In genomic region chr11:98681186-98681585, GRCm38 (mm10) we compare ENCODE assay signal across 32 mouse cellular contexts. TPM values are rescaled to one million over a fixed set of nuclear protein-coding genes. Genes with fewer than 3 reads are reported as not detected.
DNase-seq lines count a peak whose midpoint lies in the region; ATAC-seq lines count a peak whose summit lies in the region.
"Had no signal": no experiment of that assay in that cellular context is flagged by ENCODE, and none has a peak within 500 bp of the region (broad histone marks: within the 10 kb centered on the region; RNA-seq: fewer than 3 reads in every experiment).

No protein-coding gene starts in this region.

- intact Hi-C loops in gastrocnemius, postnatal 14 days (cut with DNase I; ENCODE audit: low total_unique reads): no loop called here

- peaks cover 24% of the 10 kb centered on the region for H3K4me1 ChIP-seq in forebrain, embryonic 10.5 days
- H3K4me1 ChIP-seq in forebrain, embryonic 15.5 days: peaks cover 19% of the 10 kb centered on the region
- H3K4me1 ChIP-seq in liver, embryonic 12.5 days: peaks cover 25% of the 10 kb centered on the region
- H3K4me1 ChIP-seq in midbrain, embryonic 15.5 days: peaks cover 18% of the 10 kb centered on the region
- H3K4me1 ChIP-seq in midbrain, embryonic 11.5 days (ENCODE audit: control insufficient read depth, insufficient read depth, low read length): peaks cover 8% of the 10 kb centered on the region
- peaks cover 17% of the 10 kb centered on the region for H3K4me1 ChIP-seq in embryonic facial prominence, embryonic 10.5 days

- peak overlapping the region; percentile 100; the same call in 1 of the 2 replicates for H3K4me3 ChIP-seq in forebrain, embryonic 10.5 days
- H3K4me3 ChIP-seq in forebrain, embryonic 15.5 days: no peak overlapping the region
- no peak overlapping the region for H3K4me3 ChIP-seq in liver, embryonic 12.5 days
- peak overlapping the region; percentile 99; the same call in 1 of the 2 replicates for H3K4me3 ChIP-seq in midbrain, embryonic 15.5 days
- no peak overlapping the region for H3K4me3 ChIP-seq in midbrain, embryonic 11.5 days (ENCODE audit: low read depth, low read length)
- peak overlapping the region; percentile 100; the same call in 1 of the 2 replicates for H3K4me3 ChIP-seq in embryonic facial prominence, embryonic 10.5 days

- H3K9me3 ChIP-seq in forebrain, embryonic 10.5 days: no peaks in the 10 kb centered on the region
- no peaks in the 10 kb centered on the region for H3K9me3 ChIP-seq in forebrain, embryonic 15.5 days
- H3K9me3 ChIP-seq in liver, embryonic 12.5 days (replicated peaks): no peaks in the 10 kb centered on the region
- H3K9me3 ChIP-seq in midbrain, embryonic 15.5 days: no peaks in the 10 kb centered on the region
- H3K9me3 ChIP-seq in midbrain, embryonic 11.5 days (ENCODE audit: control insufficient read depth, low read length): no peaks in the 10 kb centered on the region
- no peaks in the 10 kb centered on the region for H3K9me3 ChIP-seq in embryonic facial prominence, embryonic 10.5 days
- H3K9me3 ChIP-seq: embryonic facial prominence, embryonic 12.5 days; forebrain, embryonic 12.5 days; G1E; heart, embryonic 15.5 days; limb, embryonic 15.5 days; midbrain, embryonic 13.5 days had no signal

- no peaks in the 10 kb centered on the region for H3K27me3 ChIP-seq in forebrain, embryonic 10.5 days (ENCODE audit: poor library complexity, severe bottlenecking)
- H3K27me3 ChIP-seq in forebrain, embryonic 15.5 days: no peaks in the 10 kb centered on the region
- peaks cover 12% of the 10 kb centered on the region; the same call in 1 of the 2 replicates for H3K27me3 ChIP-seq in liver, embryonic 12.5 days (replicated peaks)
- no peaks in the 10 kb centered on the region for H3K27me3 ChIP-seq in midbrain, embryonic 15.5 days (replicated peaks)
- no peaks in the 10 kb centered on the region for H3K27me3 ChIP-seq in midbrain, embryonic 11.5 days (ENCODE audit: control insufficient read depth, insufficient read depth, low read length)
- no peaks in the 10 kb centered on the region for H3K27me3 ChIP-seq in embryonic facial prominence, embryonic 10.5 days (replicated peaks; ENCODE audit: low read depth, poor library complexity, severe bottlenecking)
- H3K27me3 ChIP-seq: embryonic facial prominence, embryonic 12.5 days; forebrain, embryonic 12.5 days; heart, embryonic 15.5 days; limb, embryonic 15.5 days; midbrain, embryonic 13.5 days had no signal

- H3K4me2 ChIP-seq in forebrain, embryonic 15.5 days (replicated peaks): no peak overlapping the region
- H3K4me2 ChIP-seq in liver, embryonic 12.5 days: peak overlapping the region; percentile 91
- H3K4me2 ChIP-seq in midbrain, embryonic 15.5 days: no peak overlapping the region
- H3K4me2 ChIP-seq in midbrain, embryonic 11.5 days: no peak overlapping the region

- no peak for DNase-seq in forebrain, embryonic 10.5 days (ENCODE audit: extremely low spot score, low spot score)
- DNase-seq in liver: no peak
- DNase-seq in midbrain, embryonic 11.5 days (ENCODE audit: low spot score, missing footprints): no peak
- no peak for DNase-seq in embryonic facial prominence, embryonic 10.5 days (ENCODE audit: low spot score)
- DNase-seq in gastrocnemius, postnatal 14 days: no peak
- DNase-seq: adrenal gland, postnatal 10 days; cerebellum, adult 18-20 months; heart, postnatal 36 days; kidney, adult 18-20 months; kidney, postnatal 4 days; layer of hippocampus, adult 9-11 months; thymus, postnatal 25 days had no signal

- no peak for ATAC-seq in forebrain, embryonic 15.5 days (replicated peaks)
- no peak for ATAC-seq in liver, embryonic 12.5 days
- no peak for ATAC-seq in midbrain, embryonic 15.5 days (replicated peaks)
- no peak for ATAC-seq in midbrain, embryonic 11.5 days (ENCODE audit: low FRiP score)
- ATAC-seq: activated CD4-positive, CD25-positive, alpha-beta regulatory T cell, adult 4 months had no signal

- H3K36me3 ChIP-seq in forebrain, embryonic 10.5 days (replicated peaks): peaks cover 20% of the 10 kb centered on the region
- peaks cover 12% of the 10 kb centered on the region for H3K36me3 ChIP-seq in forebrain, embryonic 15.5 days
- peaks cover 21% of the 10 kb centered on the region for H3K36me3 ChIP-seq in liver, embryonic 12.5 days
- H3K36me3 ChIP-seq in midbrain, embryonic 15.5 days (replicated peaks): peaks cover 7% of the 10 kb centered on the region; the same call in 1 of the 2 replicates
- H3K36me3 ChIP-seq in midbrain, embryonic 11.5 days (ENCODE audit: control insufficient read depth, insufficient read depth, low read length): 0 out of 2 replicates have a peak, but pooled peaks cover 2% of the 10 kb centered on the region
- H3K36me3 ChIP-seq in embryonic facial prominence, embryonic 10.5 days (replicated peaks): peaks cover 22% of the 10 kb centered on the region

- no peak overlapping the region for H3K27ac ChIP-seq in forebrain, embryonic 10.5 days
- H3K27ac ChIP-seq in forebrain, embryonic 15.5 days (replicated peaks): no peak overlapping the region
- no peak overlapping the region for H3K27ac ChIP-seq in liver, embryonic 12.5 days
- H3K27ac ChIP-seq in midbrain, embryonic 15.5 days: no peak overlapping the region
- no peak overlapping the region for H3K27ac ChIP-seq in midbrain, embryonic 11.5 days (ENCODE audit: low read depth, low read length)
- H3K27ac ChIP-seq in embryonic facial prominence, embryonic 10.5 days (replicated peaks): 0 out of 2 replicates have a peak overlapping the region, but pooled peaks have one; percentile 95

- WGBS in forebrain, embryonic 10.5 days: 88% methylated on average over 4 of the region's 4 CpGs
- 85% methylated on average over 4 of the region's 4 CpGs for WGBS in forebrain, embryonic 15.5 days
- 65% methylated on average over 4 of the region's 4 CpGs for WGBS in liver, embryonic 12.5 days (ENCODE audit: insufficient replicate concordance)
- 83% methylated on average over 4 of the region's 4 CpGs for WGBS in midbrain, embryonic 15.5 days
- 79% methylated on average over 4 of the region's 4 CpGs for WGBS in midbrain, embryonic 11.5 days
- WGBS in embryonic facial prominence, embryonic 10.5 days: 81% methylated on average over 4 of the region's 4 CpGs

- H3K9ac ChIP-seq in forebrain, embryonic 15.5 days (replicated peaks): no peak overlapping the region
- H3K9ac ChIP-seq in liver, embryonic 12.5 days: no peak overlapping the region
- no peak overlapping the region for H3K9ac ChIP-seq in midbrain, embryonic 15.5 days
- no peak overlapping the region for H3K9ac ChIP-seq in midbrain, embryonic 11.5 days (ENCODE audit: low read length)
- H3K9ac ChIP-seq: heart, embryonic 15.5 days; limb, embryonic 15.5 days had no signal

RNA-seq across cellular contexts. Expression of gene Psmd3, which starts 1.2 kb away (rescaled TPM):
- polyA plus RNA-seq in forebrain, embryonic 10.5 days (2016; fragmentation: Nextera tagmentation; extraction: Ambion mirVana): 255 and 259 TPM in 2 replicates
- polyA plus RNA-seq in forebrain, embryonic 15.5 days (2015; fragmentation: Nextera tagmentation; extraction: Ambion mirVana): 209 and 213 TPM in 2 replicates
- 201 and 202 TPM in 2 replicates for polyA plus RNA-seq in liver, embryonic 12.5 days (2016; fragmentation: Nextera tagmentation; extraction: Ambion mirVana)
- polyA plus RNA-seq in midbrain, embryonic 15.5 days (2015; fragmentation: Nextera tagmentation; extraction: Ambion mirVana): 198 TPM in 2 replicates
- 142 and 155 TPM in 2 replicates for polyA plus RNA-seq in midbrain, embryonic 11.5 days (2014; fragmentation: Nextera tagmentation; extraction: Ambion mirVana)
- 249 and 262 TPM in 2 replicates for polyA plus RNA-seq in embryonic facial prominence, embryonic 10.5 days (2016; fragmentation: Nextera tagmentation; extraction: Ambion mirVana)
- total RNA-seq in gastrocnemius, postnatal 14 days (2021): 10 to 100 TPM; 89.2 to 91.4 TPM

RNA-seq across cellular contexts. Expression of gene Gsdma, which starts 17.0 kb away (rescaled TPM):
- not detected in 2 replicates for polyA plus RNA-seq in forebrain, embryonic 10.5 days (2016; fragmentation: Nextera tagmentation; extraction: Ambion mirVana)
- polyA plus RNA-seq in forebrain, embryonic 15.5 days (2015; fragmentation: Nextera tagmentation; extraction: Ambion mirVana): not detected in 2 replicates
- polyA plus RNA-seq in liver, embryonic 12.5 days (2016; fragmentation: Nextera tagmentation; extraction: Ambion mirVana): not detected in 2 replicates
- polyA plus RNA-seq in midbrain, embryonic 15.5 days (2015; fragmentation: Nextera tagmentation; extraction: Ambion mirVana): not detected in 2 replicates
- polyA plus RNA-seq in midbrain, embryonic 11.5 days (2014; fragmentation: Nextera tagmentation; extraction: Ambion mirVana): not detected in 2 replicates
- polyA plus RNA-seq in embryonic facial prominence, embryonic 10.5 days (2016; fragmentation: Nextera tagmentation; extraction: Ambion mirVana): not detected in 2 replicates
- total RNA-seq in gastrocnemius, postnatal 14 days (2021): under 1 TPM in 1 of 2 experiments, not detected in 1; 0.11 TPM
- total RNA-seq: adrenal gland, postnatal 10 days; G1E; gastrocnemius, postnatal 4 days; heart, postnatal 36 days; left cerebral cortex, postnatal 25 days; neutrophil, adult 5-6 weeks had no signal
- polyA plus RNA-seq: forebrain, embryonic 12.5 days; heart, embryonic 15.5 days; kidney, embryonic 16.5 days; lung, postnatal 0 days; macrophage; midbrain, embryonic 13.5 days; spleen, adult 2 months had no signal

RNA-seq across cellular contexts. Expression of gene Csf3, which starts 19.9 kb away (rescaled TPM):
- not detected in 2 replicates for polyA plus RNA-seq in forebrain, embryonic 10.5 days (2016; fragmentation: Nextera tagmentation; extraction: Ambion mirVana)
- not detected in 2 replicates for polyA plus RNA-seq in forebrain, embryonic 15.5 days (2015; fragmentation: Nextera tagmentation; extraction: Ambion mirVana)
- not detected in 2 replicates for polyA plus RNA-seq in liver, embryonic 12.5 days (2016; fragmentation: Nextera tagmentation; extraction: Ambion mirVana)
- not detected in 2 replicates for polyA plus RNA-seq in midbrain, embryonic 15.5 days (2015; fragmentation: Nextera tagmentation; extraction: Ambion mirVana)
- not detected in 2 replicates for polyA plus RNA-seq in midbrain, embryonic 11.5 days (2014; fragmentation: Nextera tagmentation; extraction: Ambion mirVana)
- not detected in 2 replicates for polyA plus RNA-seq in embryonic facial prominence, embryonic 10.5 days (2016; fragmentation: Nextera tagmentation; extraction: Ambion mirVana)
- not detected for total RNA-seq in gastrocnemius, postnatal 14 days (2021)
- total RNA-seq: adrenal gland, postnatal 10 days; gastrocnemius, adult 18-20 months; gastrocnemius, postnatal 4 days; heart, adult 8-10 months; heart, postnatal 36 days; left cerebral cortex, adult 18-20 months; left cerebral cortex, postnatal 25 days; neutrophil, adult 5-6 weeks had no signal
- polyA plus RNA-seq: activated CD4-positive, CD25-positive, alpha-beta regulatory T cell, adult 4 months; embryonic facial prominence, embryonic 12.5 days; forebrain, embryonic 12.5 days; G1E; heart, embryonic 15.5 days; lung, postnatal 0 days; macrophage; midbrain, embryonic 13.5 days had no signal

RNA-seq across cellular contexts. Expression of gene Gsdma2, which starts 34.6 kb away (rescaled TPM):
- polyA plus RNA-seq in forebrain, embryonic 10.5 days (2016; fragmentation: Nextera tagmentation; extraction: Ambion mirVana): not detected in 2 replicates
- polyA plus RNA-seq in forebrain, embryonic 15.5 days (2015; fragmentation: Nextera tagmentation; extraction: Ambion mirVana): not detected in 2 replicates
- polyA plus RNA-seq in liver, embryonic 12.5 days (2016; fragmentation: Nextera tagmentation; extraction: Ambion mirVana): not detected in 2 replicates
- not detected in 2 replicates for polyA plus RNA-seq in midbrain, embryonic 15.5 days (2015; fragmentation: Nextera tagmentation; extraction: Ambion mirVana)
- polyA plus RNA-seq in midbrain, embryonic 11.5 days (2014; fragmentation: Nextera tagmentation; extraction: Ambion mirVana): not detected in 2 replicates
- not detected in 2 replicates for polyA plus RNA-seq in embryonic facial prominence, embryonic 10.5 days (2016; fragmentation: Nextera tagmentation; extraction: Ambion mirVana)
- total RNA-seq in gastrocnemius, postnatal 14 days (2021): not detected
- total RNA-seq: gastrocnemius, postnatal 4 days; heart, postnatal 36 days; left cerebral cortex, adult 18-20 months; left cerebral cortex, postnatal 25 days; neutrophil, adult 5-6 weeks had no signal
- polyA plus RNA-seq: activated CD4-positive, CD25-positive, alpha-beta regulatory T cell, adult 4 months; embryonic facial prominence, embryonic 12.5 days; forebrain, embryonic 12.5 days; G1E; heart, embryonic 15.5 days; kidney, embryonic 16.5 days; limb, embryonic 15.5 days; lung, postnatal 0 days; macrophage; midbrain, embryonic 13.5 days; spleen, adult 2 months had no signal

RNA-seq across cellular contexts. Expression of gene Med24, which starts 48.0 kb away (rescaled TPM):
- 69.7 and 77.3 TPM in 2 replicates for polyA plus RNA-seq in forebrain, embryonic 10.5 days (2016; fragmentation: Nextera tagmentation; extraction: Ambion mirVana)
- polyA plus RNA-seq in forebrain, embryonic 15.5 days (2015; fragmentation: Nextera tagmentation; extraction: Ambion mirVana): 85.1 and 93.6 TPM in 2 replicates
- polyA plus RNA-seq in liver, embryonic 12.5 days (2016; fragmentation: Nextera tagmentation; extraction: Ambion mirVana): 42.0 and 43.7 TPM in 2 replicates
- 82.9 and 84.8 TPM in 2 replicates for polyA plus RNA-seq in midbrain, embryonic 15.5 days (2015; fragmentation: Nextera tagmentation; extraction: Ambion mirVana)
- polyA plus RNA-seq in midbrain, embryonic 11.5 days (2014; fragmentation: Nextera tagmentation; extraction: Ambion mirVana): 66.1 and 67.1 TPM in 2 replicates
- polyA plus RNA-seq in embryonic facial prominence, embryonic 10.5 days (2016; fragmentation: Nextera tagmentation; extraction: Ambion mirVana): 73.9 and 78.1 TPM in 2 replicates
- 10 to 100 TPM; 40.3 to 42.0 TPM for total RNA-seq in gastrocnemius, postnatal 14 days (2021)

Comparison
In these comparisons a context has a peak if more than half of its experiments do, and no peak if none do; other contexts are left out.
1. H3K4me3 ChIP-seq: peak in forebrain, embryonic 10.5 days (single experiment), midbrain, embryonic 15.5 days (single experiment) and embryonic facial prominence, embryonic 10.5 days (single experiment); none in forebrain, embryonic 15.5 days (single experiment), liver, embryonic 12.5 days (single experiment) and midbrain, embryonic 11.5 days (single experiment).